Mouse (Mus musculus): ENCODE data around the gene Pdlim5.
A peak's percentile ranks its signal among the peaks of the same experiment; 100 is the strongest.

Gene Pdlim5

GRCm38 (mm10) chr3:142394796-142395508 lies 544 bp downstream of the Pdlim5 start:
- peak; percentile 29 for DNase-seq (ENCODE audit: low spot score)

DNA sequence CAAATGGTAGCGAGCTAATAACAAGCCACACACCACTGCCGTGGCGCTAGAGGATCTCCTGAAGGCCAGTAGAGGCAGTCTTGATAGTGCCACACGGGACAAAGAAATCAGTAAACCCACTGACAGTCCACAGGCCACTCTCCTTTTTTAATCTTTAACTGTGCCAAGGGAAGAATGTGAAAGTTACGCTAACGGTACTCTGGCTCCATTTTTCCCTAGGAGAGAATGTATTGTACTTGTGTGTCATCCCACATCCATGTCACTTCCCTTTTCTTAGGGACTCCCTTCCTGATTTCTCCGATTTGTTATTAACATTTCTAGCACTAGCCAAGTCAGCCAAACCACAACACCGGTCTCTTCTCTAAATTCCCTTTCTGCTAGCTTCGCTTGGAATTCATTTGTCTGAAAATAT lies 1.5 kb downstream of the Pdlim5 start:
- DNase-seq (ENCODE audit: low spot score), result no peak

DNA sequence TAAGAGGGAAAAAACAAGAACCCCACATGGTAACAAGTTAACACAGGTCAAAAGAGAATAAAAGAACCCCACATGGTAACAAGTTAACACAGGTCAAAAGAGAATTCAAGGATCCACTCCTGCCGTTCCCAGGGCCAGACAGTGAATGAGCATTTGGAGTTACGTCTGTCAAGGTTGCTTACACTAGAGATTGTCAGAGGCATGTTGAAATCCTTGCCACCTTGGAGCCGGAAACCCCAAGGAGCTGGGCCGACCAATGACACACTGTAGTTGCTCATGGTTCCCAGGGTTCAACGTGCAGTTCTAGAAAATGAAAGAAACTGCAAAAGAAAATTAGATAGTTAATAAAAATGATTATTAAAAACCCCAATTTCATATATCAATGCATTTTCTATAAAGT lies 4.0 kb downstream of the Pdlim5 start:
- DNase-seq (ENCODE audit: low spot score), result no peak

GRCm38 (mm10) chr3:142390288-142390687 lies 5.2 kb downstream of the Pdlim5 start:
- DNase-seq (ENCODE audit: low spot score), result no peak

- DNase-seq (ENCODE audit: low spot score), result no peak
Observed at GRCm38 (mm10) chr3:142388189-142388588, 7.3 kb downstream of the Pdlim5 start.

DNA sequence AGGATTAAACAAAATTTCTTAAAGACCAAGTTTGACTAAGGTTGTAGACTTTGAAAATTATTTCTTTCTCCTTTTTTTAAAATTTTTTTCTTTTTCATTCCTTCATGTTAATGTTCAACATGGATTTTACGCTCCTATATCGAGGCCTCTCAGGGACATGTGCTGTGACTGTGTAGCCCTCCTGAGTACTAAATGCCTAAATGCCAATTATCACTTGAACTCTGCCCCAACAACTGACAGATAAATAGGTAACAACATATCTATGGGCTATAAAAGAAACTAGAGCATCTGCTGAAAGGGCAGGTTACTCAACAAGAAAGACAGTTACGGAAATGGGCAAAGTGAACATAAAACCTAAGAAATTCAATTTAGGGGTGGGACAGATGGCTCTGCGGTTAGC lies 9.0 kb downstream of the Pdlim5 start:
- DNase-seq (ENCODE audit: low spot score), result no peak

DNA sequence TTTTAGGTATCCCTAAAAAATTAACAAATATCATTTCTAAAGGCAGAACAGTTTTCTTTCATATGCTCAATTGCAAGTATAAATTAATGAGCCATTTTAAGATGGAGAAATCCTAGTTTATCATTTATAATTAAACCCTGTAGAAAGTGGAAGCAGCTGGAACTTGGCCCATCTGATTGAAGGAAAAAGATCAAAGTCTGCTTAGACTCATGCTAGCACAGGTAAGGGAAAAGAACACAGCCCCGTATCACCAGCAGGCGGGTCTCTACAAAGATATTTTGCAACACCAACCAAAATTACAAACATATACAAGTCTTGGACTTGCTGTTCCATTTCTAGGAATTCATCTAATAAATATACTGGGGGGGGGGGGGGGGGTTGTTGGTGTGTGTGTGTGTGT lies 9.8 kb downstream of the Pdlim5 start:
- DNase-seq (ENCODE audit: low spot score), result no peak

- DNase-seq (ENCODE audit: low spot score), result no peak
Observed at GRCm38 (mm10) chr3:142376638-142377037, 18.9 kb downstream of the Pdlim5 start.

GRCm38 (mm10) chr3:142375106-142375505 lies 20.4 kb downstream of the Pdlim5 start:
- no peak for DNase-seq (ENCODE audit: low spot score)

GRCm38 (mm10) chr3:142372465-142373147 lies 22.9 kb downstream of the Pdlim5 start:
- no peak for DNase-seq (ENCODE audit: low spot score)

- DNase-seq (ENCODE audit: low spot score), result no peak
Observed at GRCm38 (mm10) chr3:142368411-142368810, 27.1 kb downstream of the Pdlim5 start.

GRCm38 (mm10) chr3:142362092-142362491 lies 33.4 kb downstream of the Pdlim5 start:
- DNase-seq (ENCODE audit: low spot score), result no peak

DNA sequence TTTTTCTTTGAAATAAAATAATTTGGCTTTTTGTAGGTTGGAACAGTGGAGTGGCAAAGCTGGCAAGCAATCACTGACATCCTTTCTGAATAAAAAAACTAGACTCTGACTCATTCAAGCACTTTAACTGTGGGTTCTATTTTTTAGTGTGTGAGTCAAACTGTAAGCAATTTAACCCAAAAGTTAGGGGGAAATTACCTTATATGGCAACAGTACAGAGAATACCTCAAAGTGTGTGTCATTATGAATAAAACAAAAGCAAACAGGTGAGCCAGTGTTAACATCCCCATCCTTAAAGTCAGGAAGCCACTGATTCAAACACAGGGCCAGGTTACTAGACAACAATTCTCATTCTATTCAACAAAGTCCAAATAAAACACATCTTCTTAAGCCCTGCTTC lies 36.5 kb downstream of the Pdlim5 start:
- no peak for DNase-seq (ENCODE audit: low spot score)

- DNase-seq (ENCODE audit: low spot score), result no peak
Observed at GRCm38 (mm10) chr3:142356661-142357060, 38.8 kb downstream of the Pdlim5 start.

GRCm38 (mm10) chr3:142353218-142353617 lies 42.3 kb downstream of the Pdlim5 start:
- no peak for DNase-seq (ENCODE audit: low spot score)

DNA sequence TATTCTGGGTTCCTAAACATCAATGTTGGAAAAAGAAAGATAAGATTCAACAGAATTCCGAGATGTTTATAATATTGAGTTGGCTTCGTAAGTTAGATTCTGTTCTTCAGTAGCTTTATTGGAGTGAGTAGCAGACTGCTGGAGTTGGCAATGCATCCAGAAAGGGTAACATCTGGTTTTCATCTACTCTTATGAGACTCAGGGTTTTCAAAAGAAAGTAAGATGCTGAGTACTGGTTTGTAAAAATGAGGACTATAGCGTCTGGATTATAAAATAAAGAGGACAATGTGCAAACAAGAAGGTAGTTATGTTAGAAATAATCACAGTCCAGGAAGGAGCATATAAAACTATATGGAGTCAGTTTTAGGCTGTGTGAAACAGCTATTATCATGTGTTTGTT lies 45.0 kb downstream of the Pdlim5 start:
- no peak for DNase-seq (ENCODE audit: low spot score)

DNA sequence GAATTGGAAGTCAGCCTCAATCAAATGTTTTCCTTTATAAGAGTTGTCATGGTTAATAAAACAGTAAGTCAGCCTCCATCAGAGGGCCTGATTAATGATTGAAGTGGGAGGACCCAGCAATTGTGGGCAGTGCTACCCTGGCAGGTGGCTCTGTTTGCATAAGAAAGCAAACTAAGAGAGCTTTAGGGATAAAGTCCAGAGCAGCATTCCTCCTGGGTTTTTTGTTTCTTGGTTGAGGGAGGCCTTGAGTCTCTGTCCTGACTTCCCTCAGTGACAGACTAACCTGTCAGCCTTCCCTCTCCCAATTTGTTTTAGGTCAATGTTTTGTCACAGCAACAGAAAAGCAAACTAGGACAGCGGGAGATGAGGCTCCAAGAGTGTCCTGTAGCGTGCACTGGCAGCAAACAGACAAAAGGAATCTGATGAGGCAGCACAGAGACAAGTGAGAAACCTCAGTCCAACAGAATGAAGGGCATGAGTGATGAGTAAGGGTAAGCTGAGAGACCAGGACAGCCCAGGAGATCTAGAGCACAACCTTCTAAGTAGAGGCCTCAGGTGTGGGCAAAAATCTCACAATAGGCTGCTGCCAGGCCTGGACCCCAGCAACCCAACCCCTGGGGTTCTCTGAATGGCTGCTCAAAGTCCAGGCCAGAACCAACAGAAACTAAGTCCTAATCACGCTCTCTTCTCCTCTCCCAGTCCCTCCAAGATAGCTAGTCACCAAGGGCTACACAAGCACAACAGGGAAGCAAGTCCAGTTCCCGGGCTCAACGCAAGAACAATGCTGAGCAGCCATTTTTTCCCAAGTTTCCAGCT lies 46.5 kb downstream of the Pdlim5 start:
- no peak for DNase-seq (ENCODE audit: low spot score)

DNA sequence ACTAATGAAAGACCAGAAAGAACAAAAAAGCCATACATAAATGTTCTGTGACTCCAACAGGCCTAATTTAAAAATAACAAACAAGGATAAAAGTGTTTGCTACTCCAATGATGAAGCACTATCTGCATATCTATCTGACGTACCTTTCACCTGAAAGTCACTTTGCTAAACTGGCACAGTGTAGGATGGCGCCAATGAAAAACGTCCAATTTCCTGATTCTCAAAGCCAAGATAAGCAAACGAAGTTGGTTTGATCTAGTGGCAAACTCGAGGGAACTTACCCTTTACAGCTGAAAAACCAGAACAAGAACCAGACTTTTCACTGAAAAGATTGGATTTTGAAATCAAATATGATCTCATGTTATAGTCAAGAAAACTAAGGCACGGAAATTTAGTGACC lies 49.2 kb downstream of the Pdlim5 start:
- no peak for DNase-seq (ENCODE audit: low spot score)

GRCm38 (mm10) chr3:142345235-142346125 lies 50.0 kb downstream of the Pdlim5 start:
- no peak for DNase-seq (ENCODE audit: low spot score)

DNA sequence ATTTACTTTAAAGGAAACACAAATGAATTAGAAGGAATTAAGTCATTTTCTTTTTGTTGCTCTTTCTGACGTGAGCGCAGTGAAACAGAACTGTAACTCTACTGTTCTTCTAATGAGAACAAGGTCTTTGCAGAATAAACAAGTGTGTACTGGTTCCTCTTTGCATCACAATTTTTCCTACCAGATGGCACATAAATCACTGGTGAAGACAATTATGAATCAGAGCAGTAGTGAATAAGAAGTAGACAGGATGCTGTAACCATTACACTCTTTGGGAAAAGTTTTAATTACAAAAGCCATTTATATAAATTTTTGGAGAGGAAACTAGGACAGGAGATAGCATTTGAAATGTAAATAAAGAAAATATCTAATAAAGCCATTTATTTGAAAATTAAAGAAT lies 51.7 kb downstream of the Pdlim5 start:
- DNase-seq (ENCODE audit: low spot score), result no peak

- DNase-seq (ENCODE audit: low spot score), result no peak
Observed at GRCm38 (mm10) chr3:142340701-142341100, 54.8 kb downstream of the Pdlim5 start.
